Mouse (Mus musculus) midbrain, embryonic 16.5 days (tissue): ENCODE measurements at regions not wholly inside any gene's neighbourhood (a gene's known extent, or its start where the extent isn't known, plus 50 kb on each side); places are given as distances from the start of the nearest gene placed in this dataset.

Source experiments
- ATAC-seq: fragments of 200-750 bp; cut with Nextera tagmentation; 2 replicates; pipeline ENCODE4 v1.8.0; 2017; ENCODE audit warnings: moderate TSS enrichment
- H3K27ac ChIP-seq: fragments of 300-500 bp; sonication (generic); 2 replicates; pipeline ENCODE4 v1.5.1; 2014; ENCODE audit warnings: mild to moderate bottlenecking, low read length, mixed read lengths
- H3K27me3 ChIP-seq: fragments of 300-500 bp; sonication (generic); 2 replicates; pipeline ENCODE4 v1.6.1; 2014; ENCODE audit warnings: low read depth, low read length, mixed read lengths; ENCODE audit not compliant: control insufficient read depth, insufficient read depth
- H3K36me3 ChIP-seq: fragments of 300-500 bp; sonication (generic); 2 replicates; pipeline ENCODE4 v1.6.1; 2014; ENCODE audit warnings: mild to moderate bottlenecking, low read length, moderate library complexity, mixed read lengths; ENCODE audit not compliant: control insufficient read depth, insufficient read depth
- H3K4me1 ChIP-seq: fragments of 300-500 bp; sonication (generic); 2 replicates; pipeline ENCODE4 v1.6.1; 2014; ENCODE audit warnings: mild to moderate bottlenecking, low read length, mixed read lengths; ENCODE audit not compliant: control insufficient read depth, insufficient read depth
- H3K4me2 ChIP-seq: fragments of 300-500 bp; sonication (generic); 2 replicates; pipeline ENCODE4 v1.6.1; 2014; ENCODE audit warnings: mild to moderate bottlenecking, low read length, mixed read lengths
- H3K4me3 ChIP-seq: fragments of 300-500 bp; sonication (generic); 2 replicates; pipeline ENCODE4 v1.5.1; 2014; ENCODE audit warnings: low read depth, mild to moderate bottlenecking, low read length, moderate library complexity, mixed read lengths
- H3K9ac ChIP-seq: fragments of 300-500 bp; sonication (generic); 2 replicates; pipeline ENCODE4 v1.6.1; 2014; ENCODE audit warnings: low read depth, low read length, mixed read lengths
- H3K9me3 ChIP-seq: fragments of 300-500 bp; sonication (generic); replicated peaks from 2 replicates; pipeline ENCODE4 v1.6.1; 2014; ENCODE audit warnings: mild to moderate bottlenecking, low read length, mixed read lengths; ENCODE audit not compliant: control insufficient read depth, poor library complexity, severe bottlenecking
- WGBS: fragments of 180-500 bp; shearing (Covaris S2); extraction: QIAGEN DNeasy Blood & Tissue Kit; methylation state at CpG from one replicate; pipeline ENCODE4 v1.1.7; 2014; 5-methylcytosine and 5-hydroxymethylcytosine counted together

DNA sequence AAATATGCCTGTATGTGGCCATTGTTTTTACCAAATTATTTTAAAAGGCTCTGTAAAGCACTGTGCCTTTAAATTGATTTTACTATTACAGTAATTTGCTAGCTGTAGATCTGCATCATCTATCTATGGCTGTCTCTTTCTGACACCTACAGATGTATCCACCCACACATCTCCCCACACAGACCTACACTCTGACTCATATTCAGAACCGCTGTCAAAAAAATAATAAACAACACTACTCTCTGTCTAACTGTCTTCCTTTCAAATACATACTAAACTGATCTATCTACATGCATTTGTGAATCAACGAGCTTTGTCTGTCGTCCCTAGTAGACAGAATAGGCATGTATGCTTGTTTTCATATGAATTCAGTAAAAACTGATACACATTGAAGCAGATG lies 130.6 kb upstream of the Gls start:
- WGBS = 83% methylated on average over 3 of the region's 3 CpGs

GRCm38 (mm10) chr1:52362976-52363375 lies 129.9 kb upstream of the Gls start:
- H3K4me1 ChIP-seq = no peaks in the 10 kb centered on the region
- no peak overlapping the region for H3K4me3 ChIP-seq
- no peak overlapping the region for H3K4me2 ChIP-seq
- no peak overlapping the region for H3K9ac ChIP-seq
- H3K36me3 ChIP-seq = no peaks in the 10 kb centered on the region
- no peaks in the 10 kb centered on the region for H3K27me3 ChIP-seq
- H3K9me3 ChIP-seq = no peaks in the 10 kb centered on the region
- ATAC-seq = no peak
- no peak overlapping the region for H3K27ac ChIP-seq

More for the DNA sequence above, 130.6 kb upstream of the Gls start:
- H3K36me3 ChIP-seq = no peaks in the 10 kb centered on the region
- ATAC-seq = 0 out of 2 replicates have a peak, but pooled peaks have one; percentile 17
- no peak overlapping the region for H3K4me3 ChIP-seq
- H3K4me1 ChIP-seq = no peaks in the 10 kb centered on the region
- no peaks in the 10 kb centered on the region for H3K9me3 ChIP-seq
- H3K9ac ChIP-seq = no peak overlapping the region
- H3K4me2 ChIP-seq = no peak overlapping the region
- no peak overlapping the region for H3K27ac ChIP-seq
- no peaks in the 10 kb centered on the region for H3K27me3 ChIP-seq

DNA sequence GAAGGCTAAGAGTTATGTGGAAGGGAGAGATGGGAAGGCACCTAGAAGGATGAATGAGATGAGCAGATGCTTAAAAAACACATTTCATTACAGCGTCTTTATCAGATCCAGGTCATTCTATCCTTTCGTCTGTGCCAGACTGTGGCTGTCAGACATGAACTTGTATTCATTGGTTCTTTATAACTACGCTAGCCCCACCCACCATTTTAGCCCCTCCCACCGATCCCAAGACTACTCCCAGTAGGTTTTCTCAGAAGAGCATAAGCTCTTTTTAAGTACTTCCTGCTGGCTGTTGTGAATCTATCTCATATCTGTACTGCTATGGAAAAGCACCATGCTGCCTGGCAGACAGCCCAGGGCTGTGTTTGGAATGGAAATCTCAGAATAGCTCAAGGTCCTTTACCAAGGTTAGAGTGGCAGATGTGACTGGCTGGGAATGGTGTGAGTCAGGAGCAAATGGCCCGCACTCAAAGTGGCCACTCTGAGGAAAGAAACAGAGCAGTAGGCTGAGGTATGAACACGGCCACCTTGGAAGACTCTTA lies 121.1 kb upstream of the Gls start:
- H3K4me1 ChIP-seq = no peaks in the 10 kb centered on the region
- H3K27me3 ChIP-seq = no peaks in the 10 kb centered on the region
- H3K4me2 ChIP-seq = no peak overlapping the region
- H3K4me3 ChIP-seq = no peak overlapping the region
- 87% methylated on average over 6 of the region's 6 CpGs for WGBS
- no peaks in the 10 kb centered on the region for H3K9me3 ChIP-seq
- no peak overlapping the region for H3K27ac ChIP-seq
- H3K36me3 ChIP-seq = no peaks in the 10 kb centered on the region
- no peak overlapping the region for H3K9ac ChIP-seq
- no peak for ATAC-seq

GRCm38 (mm10) chr1:52342127-52342526 lies 109.1 kb upstream of the Gls start:
- WGBS = 86% methylated on average over 2 of the region's 2 CpGs
- Histone ChIP-seq H3K4me1 (no peaks in the 10 kb centered on the region), H3K4me2 (no peak overlapping the region), H3K4me3 (no peak overlapping the region), H3K27ac (no peak overlapping the region), H3K36me3 (no peaks in the 10 kb centered on the region), H3K9me3 (no peaks in the 10 kb centered on the region), H3K9ac (no peak overlapping the region), H3K27me3 (no peaks in the 10 kb centered on the region)
- ATAC-seq = no peak

- no peak overlapping the region for H3K9ac ChIP-seq
- no peaks in the 10 kb centered on the region for H3K4me1 ChIP-seq
- WGBS = 89% methylated on average over 3 of the region's 3 CpGs
- ATAC-seq = no peak
- H3K9me3 ChIP-seq = no peaks in the 10 kb centered on the region
- no peak overlapping the region for H3K27ac ChIP-seq
- no peaks in the 10 kb centered on the region for H3K36me3 ChIP-seq
- H3K4me3 ChIP-seq = no peak overlapping the region
- no peaks in the 10 kb centered on the region for H3K27me3 ChIP-seq
- H3K4me2 ChIP-seq = no peak overlapping the region
These were observed 105.7 kb upstream of the Gls start for GRCm38 (mm10) chr1:52338704-52339103.

GRCm38 (mm10) chr1:52338243-52338642 lies 105.2 kb upstream of the Gls start:
- WGBS = 87% methylated on average over 6 of the region's 6 CpGs
- H3K9ac ChIP-seq = no peak overlapping the region
- H3K4me2 ChIP-seq = no peak overlapping the region
- no peak overlapping the region for H3K27ac ChIP-seq
- no peaks in the 10 kb centered on the region for H3K36me3 ChIP-seq
- H3K4me1 ChIP-seq = no peaks in the 10 kb centered on the region
- no peak overlapping the region for H3K4me3 ChIP-seq
- no peaks in the 10 kb centered on the region for H3K27me3 ChIP-seq
- no peak for ATAC-seq
- H3K9me3 ChIP-seq = no peaks in the 10 kb centered on the region

- 89% methylated on average over 3 of the region's 3 CpGs for WGBS
- ATAC-seq = no peak
- Histone ChIP-seq H3K4me1 (no peaks in the 10 kb centered on the region), H3K4me3 (no peak overlapping the region), H3K9me3 (no peaks in the 10 kb centered on the region), H3K9ac (no peak overlapping the region), H3K27ac (no peak overlapping the region), H3K4me2 (no peak overlapping the region), H3K36me3 (no peaks in the 10 kb centered on the region), H3K27me3 (no peaks in the 10 kb centered on the region)
These were observed 103.7 kb upstream of the Gls start for GRCm38 (mm10) chr1:52336696-52337095.

GRCm38 (mm10) chr1:52332013-52332412 lies 99.0 kb upstream of the Gls start:
- Histone ChIP-seq H3K4me2 (no peak overlapping the region), H3K4me3 (no peak overlapping the region), H3K27me3 (no peaks in the 10 kb centered on the region), H3K36me3 (no peaks in the 10 kb centered on the region), H3K9ac (no peak overlapping the region), H3K27ac (no peak overlapping the region), H3K9me3 (no peaks in the 10 kb centered on the region), H3K4me1 (no peaks in the 10 kb centered on the region)
- 66% methylated on average over 12 of the region's 12 CpGs for WGBS
- peak; percentile 48; the same call in 1 of the 2 replicates for ATAC-seq

GRCm38 (mm10) chr1:52331442-52331841 lies 98.4 kb upstream of the Gls start:
- H3K4me3 ChIP-seq = no peak overlapping the region
- no peaks in the 10 kb centered on the region for H3K4me1 ChIP-seq
- H3K9ac ChIP-seq = no peak overlapping the region
- H3K27ac ChIP-seq = no peak overlapping the region
- 0 out of 2 replicates have a peak, but pooled peaks have one; percentile 51 for ATAC-seq
- no peaks in the 10 kb centered on the region for H3K36me3 ChIP-seq
- H3K9me3 ChIP-seq = no peaks in the 10 kb centered on the region
- 43% methylated on average over 4 of the region's 4 CpGs for WGBS
- H3K4me2 ChIP-seq = no peak overlapping the region
- H3K27me3 ChIP-seq = no peaks in the 10 kb centered on the region
